Mouse (Mus musculus) c-Kit-positive CD71-positive TER-119-positive erythroid progenitor cells, embryonic 14.5 days (primary cell): ENCODE measurements around the gene Rbm47.
"Not testable (repeated sequence)": the region's sequence is repeated elsewhere in the genome, so short reads cannot be mapped to it uniquely, and the experiment has no call there.

ENCODE experiments used
- DNase-seq: peaks from one replicate; pipeline ENCODE4 v3.0.0-alpha.2; 2013; ENCODE audit warnings: low spot score

Rbm47 gene

GRCm38 (mm10) chr5:66173018-66173417 lies at the start of gene Rbm47:
Gene Rbm47, minus strand, starts transcription at chr5:66173118.
- DNase-seq: no peak

GRCm38 (mm10) chr5:66220620-66221019 lies 47.7 kb upstream of the Rbm47 start:
- no peak for DNase-seq

- DNase-seq: no peak
Observed at GRCm38 (mm10) chr5:66219692-66220091, 46.8 kb upstream of the Rbm47 start.

GRCm38 (mm10) chr5:66215569-66216277 lies 42.8 kb upstream of the Rbm47 start:
- DNase-seq: peak; percentile 21

GRCm38 (mm10) chr5:66214395-66214935 lies 41.5 kb upstream of the Rbm47 start:
- no peak for DNase-seq

GRCm38 (mm10) chr5:66209532-66210176 lies 36.7 kb upstream of the Rbm47 start:
- no peak for DNase-seq

- DNase-seq: no peak
Observed at GRCm38 (mm10) chr5:66204966-66205365, 32.0 kb upstream of the Rbm47 start.

GRCm38 (mm10) chr5:66203424-66203823 lies 30.5 kb upstream of the Rbm47 start:
- no peak for DNase-seq

- DNase-seq: no peak
Observed at GRCm38 (mm10) chr5:66200044-66200443, 27.1 kb upstream of the Rbm47 start.

- DNase-seq: no peak
Observed at GRCm38 (mm10) chr5:66195323-66195722, 22.4 kb upstream of the Rbm47 start.

- no peak for DNase-seq
Observed at GRCm38 (mm10) chr5:66193218-66193846, 20.4 kb upstream of the Rbm47 start.

- no peak for DNase-seq
Observed at GRCm38 (mm10) chr5:66191185-66191503, 18.2 kb upstream of the Rbm47 start.

- no peak for DNase-seq
Observed at GRCm38 (mm10) chr5:66190481-66191184, 17.7 kb upstream of the Rbm47 start.

- DNase-seq: not testable (repeated sequence)
Observed at GRCm38 (mm10) chr5:66188591-66188990, 15.7 kb upstream of the Rbm47 start.

GRCm38 (mm10) chr5:66182156-66182555 lies 9.2 kb upstream of the Rbm47 start:
- DNase-seq: no peak

- DNase-seq: no peak
Observed at GRCm38 (mm10) chr5:66174160-66174837, 1.4 kb upstream of the Rbm47 start.

GRCm38 (mm10) chr5:66170591-66170990 lies 2.3 kb downstream of the Rbm47 start:
- no peak for DNase-seq

- no peak for DNase-seq
Observed at GRCm38 (mm10) chr5:66169099-66169485, 3.8 kb downstream of the Rbm47 start.

- DNase-seq: no peak
Observed at GRCm38 (mm10) chr5:66168462-66169098, 4.3 kb downstream of the Rbm47 start.

GRCm38 (mm10) chr5:66166931-66167330 lies 6.0 kb downstream of the Rbm47 start:
- DNase-seq: no peak

- no peak for DNase-seq
Observed at GRCm38 (mm10) chr5:66166193-66166629, 6.7 kb downstream of the Rbm47 start.
